Mouse (Mus musculus) kidney, adult 2 months (tissue): ENCODE results near the gene Qpct.

Experiments
- CTCF ChIP-seq: fragments of 200-500 bp; conservative IDR thresholded peaks from 2 replicates; pipeline ENCODE4 v1.5.1; 2011; ENCODE audit warnings: low read depth, mild to moderate bottlenecking, control low read depth, low read length, moderate library complexity, mixed read lengths; ENCODE audit not compliant: insufficient read depth, insufficient read length
- POLR2A ChIP-seq: fragments of 200-500 bp; IDR thresholded peaks from one replicate; pipeline ENCODE4 v1.6.1; 2011; ENCODE audit warnings: low read depth, low read length, control low read depth

GRCm38 (mm10) chr17:79069766-79070480, 18.2 kb downstream of the Qpct start:
- no peak for TF ChIP-seq POLR2A
- no peak for TF ChIP-seq CTCF
